Mouse (Mus musculus): ENCODE results near the gene Pim2.
"Not testable (repeated sequence)": the region's sequence is repeated elsewhere in the genome, so short reads cannot be mapped to it uniquely, and the experiment has no call there.

The Pim2 gene

DNA sequence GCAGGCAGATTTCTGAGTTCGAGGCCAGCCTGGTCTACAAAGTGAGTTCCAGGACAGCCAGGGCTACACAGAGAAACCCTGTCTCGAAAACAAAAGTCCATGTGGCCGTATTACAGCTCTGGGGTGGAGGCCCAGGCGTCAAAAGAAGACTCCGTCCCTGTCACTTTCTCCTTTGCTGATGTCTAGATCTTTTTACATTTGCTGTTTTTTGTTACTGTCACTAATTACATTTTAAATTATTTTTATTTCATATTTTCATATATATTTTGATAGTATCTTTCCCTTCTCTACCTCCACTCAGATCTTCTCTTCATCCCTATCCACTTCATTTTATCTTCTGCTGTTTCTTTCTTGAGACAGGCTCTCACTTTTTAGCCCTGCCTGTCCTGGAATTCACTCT, 29.7 kb downstream of the Pim2 start, which contains the start of gene Gm10491:
Gene Gm10491, minus strand, starts transcription at position 101 of the 400 bp plus-strand sequence.
- in situ Hi-C loops (cut with MboI, MseI), result no loop called here

GRCm38 (mm10) chrX:7909242-7909641, 31.2 kb downstream of the Pim2 start, which contains the start of gene Gm10490:
TSS of gene Gm10490 (plus strand) at chrX:7909542.
- in situ Hi-C loops (cut with MboI, MseI), result not testable (repeated sequence)

- in situ Hi-C loops (cut with MboI, MseI), result loop anchor here (10.0 kb wide), 1 partner anchor 104 kb away; the partner anchor contains the start of gene Glod5
Measured at GRCm38 (mm10) chrX:7910473-7910872, 32.4 kb downstream of the Pim2 start.

- in situ Hi-C loops (cut with MboI, MseI), result loop anchor here (10.0 kb wide), 1 partner anchor 99 kb away; the partner anchor contains the start of gene Glod5
Measured at GRCm38 (mm10) chrX:7915669-7916068, 37.6 kb downstream of the Pim2 start.

- in situ Hi-C loops (cut with MboI, MseI), result loop anchor here (10.0 kb wide), 1 partner anchor 97 kb away; the partner anchor contains the start of gene Glod5
Measured at GRCm38 (mm10) chrX:7917960-7918359, 39.9 kb downstream of the Pim2 start.

GRCm38 (mm10) chrX:7919601-7920383, 41.7 kb downstream of the Pim2 start, which contains the start of gene Pcsk1n:
TSS of gene Pcsk1n (plus strand) at chrX:7919822.
- in situ Hi-C loops (cut with MboI, MseI), result loop anchor here (10.0 kb wide), 1 partner anchor 95 kb away; the partner anchor contains the start of gene Glod5

DNA sequence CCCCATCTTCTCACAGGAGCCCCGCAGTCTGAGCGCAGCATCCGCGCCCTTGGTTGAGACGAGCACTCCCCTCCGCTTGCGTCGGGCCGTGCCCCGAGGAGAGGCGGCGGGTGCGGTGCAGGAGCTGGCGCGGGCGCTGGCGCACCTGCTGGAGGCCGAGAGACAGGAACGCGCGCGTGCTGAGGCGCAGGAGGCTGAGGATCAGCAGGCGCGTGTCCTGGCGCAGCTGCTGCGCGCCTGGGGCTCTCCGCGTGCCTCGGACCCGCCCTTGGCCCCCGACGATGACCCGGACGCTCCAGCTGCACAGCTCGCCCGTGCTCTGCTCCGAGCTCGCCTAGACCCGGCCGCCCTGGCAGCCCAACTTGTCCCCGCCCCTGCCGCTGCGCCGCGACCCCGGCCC, 44.0 kb downstream of the Pim2 start:
- in situ Hi-C loops (cut with MboI, MseI), result no loop called here

DNA sequence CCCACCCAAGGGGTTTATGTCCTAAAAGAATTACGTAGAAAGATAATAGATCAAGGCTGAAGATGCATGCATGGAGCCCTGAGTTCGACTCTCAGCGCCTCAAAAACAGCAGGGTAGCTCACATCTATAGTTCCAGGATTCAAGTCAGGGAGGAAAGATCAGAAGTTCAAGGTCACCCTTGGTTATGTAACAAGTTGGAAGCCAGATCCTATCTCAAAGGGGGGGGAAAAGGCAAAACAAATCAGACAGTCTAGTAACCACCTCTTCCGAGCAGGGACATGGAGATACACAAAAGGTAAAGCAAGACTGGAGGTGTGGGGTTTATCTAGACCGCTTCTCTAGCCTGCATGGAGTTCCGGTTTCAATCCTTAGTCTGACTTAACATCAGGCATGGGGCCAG, 48.2 kb downstream of the Pim2 start:
- in situ Hi-C loops (cut with MboI, MseI), result no loop called here

- in situ Hi-C loops (cut with MboI, MseI), result no loop called here
Measured at GRCm38 (mm10) chrX:7927116-7927515, 49.1 kb downstream of the Pim2 start.

GRCm38 (mm10) chrX:7928270-7928790, 50.3 kb downstream of the Pim2 start, which contains the start of gene Eras:
TSS of gene Eras (minus strand) at chrX:7928607.
- in situ Hi-C loops (cut with MboI, MseI), result no loop called here
